Mouse (Mus musculus) brain, embryonic 14.5 days (tissue): ENCODE data around the gene Rpl28.

Experiments used
- CTCF ChIP-seq: fragments of 200-500 bp; IDR thresholded peaks from 2 replicates; pipeline ENCODE4 v1.5.1; 2012; ENCODE audit warnings: inconsistent platforms, mild to moderate bottlenecking, moderate library complexity, borderline replicate concordance; ENCODE audit not compliant: insufficient read depth, insufficient read length; ENCODE audit errors: extremely low read depth
- POLR2A ChIP-seq: fragments of 200-500 bp; IDR thresholded peaks from 2 replicates; pipeline ENCODE4 v1.6.1; 2012; ENCODE audit warnings: mild to moderate bottlenecking, inconsistent platforms, borderline replicate concordance; ENCODE audit not compliant: poor library complexity, insufficient read depth, insufficient read length, severe bottlenecking; ENCODE audit errors: extremely low read depth

DNA sequence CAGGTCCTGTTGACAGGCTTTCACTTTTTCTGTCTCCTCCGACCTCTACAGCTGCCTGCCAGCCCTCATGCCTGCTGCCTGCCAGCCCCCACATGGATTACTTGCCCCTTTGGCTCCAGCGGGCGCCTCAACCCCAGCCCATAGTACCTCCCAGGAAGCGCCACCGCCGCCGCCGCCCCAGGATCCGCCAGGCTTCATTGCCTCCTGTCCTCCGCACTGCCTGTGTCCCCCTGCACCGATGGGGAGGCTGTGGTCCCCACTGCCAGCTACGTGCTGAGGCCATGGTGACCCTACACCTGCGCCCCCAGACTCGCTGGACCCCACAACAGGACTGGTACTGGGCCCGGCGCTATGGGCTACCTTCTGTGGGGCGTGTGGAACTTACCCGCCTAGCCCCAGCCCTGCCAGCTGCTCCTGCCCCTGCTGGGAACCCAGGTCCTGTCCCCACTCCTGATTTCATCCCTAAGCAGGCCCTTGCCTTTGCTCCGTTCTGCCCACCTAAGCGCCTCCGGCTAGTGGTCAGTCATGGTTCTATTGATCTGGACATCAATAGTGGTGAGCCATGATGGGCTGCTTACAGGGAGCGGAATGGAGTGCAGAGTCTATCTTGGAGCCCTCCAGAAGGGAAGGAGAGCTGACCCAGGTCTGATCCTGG, 46.2 kb upstream of the Rpl28 start:
- no peak for TF ChIP-seq CTCF
- TF ChIP-seq POLR2A, result no peak
